Mouse (Mus musculus) cortical plate, adult 2 months (tissue): Measurements from ENCODE around the gene Lypd4. TPM values are rescaled to one million over a fixed set of nuclear protein-coding genes. Genes with fewer than 3 reads are reported as not detected.

Source experiments
- H3K27ac ChIP-seq: fragments of 200-500 bp; 2 replicates; pipeline ENCODE4 v1.5.1; 2012; ENCODE audit warnings: low read length, control low read depth, inconsistent platforms; ENCODE audit not compliant: insufficient read depth
- H3K4me1 ChIP-seq: fragments of 200-500 bp; 2 replicates; pipeline ENCODE4 v1.6.1; 2011; ENCODE audit warnings: low read length; ENCODE audit not compliant: control insufficient read depth, insufficient read depth
- H3K4me3 ChIP-seq: fragments of 200-500 bp; 2 replicates; pipeline ENCODE4 v1.5.1; 2011; ENCODE audit warnings: mild to moderate bottlenecking, low read length, control low read depth; ENCODE audit not compliant: insufficient read depth
- CTCF ChIP-seq: fragments of 200-500 bp; IDR thresholded peaks from 2 replicates; pipeline ENCODE4 v1.5.1; 2011; ENCODE audit warnings: mild to moderate bottlenecking, control low read depth, low read length; ENCODE audit not compliant: insufficient read depth; ENCODE audit errors: extremely low read depth
- POLR2A ChIP-seq: fragments of 200-500 bp; IDR thresholded peaks from 2 replicates; pipeline ENCODE4 v1.6.1; 2011; ENCODE audit warnings: mild to moderate bottlenecking, low read length, control low read depth; ENCODE audit not compliant: insufficient read depth; ENCODE audit errors: extremely low read depth
- polyA plus RNA-seq: library from polyadenylated mRNA; depleted of rRNA; stranded (reverse); fragments of >200 nt; gene quantifications from 2 replicates; pipeline ENCODE4 v1.2.3, GENCODE M21; 2012

Gene Lypd4
- polyA plus RNA-seq, 1 experiment: not detected

GRCm38 (mm10) chr7:24869080-24869479, 661 bp downstream of the Lypd4 start:
- TF ChIP-seq CTCF (no peak), POLR2A (no peak)
- no peak overlapping the region for H3K27ac ChIP-seq
- H3K4me1 ChIP-seq: no peaks in the 10 kb centered on the region
- no peak overlapping the region for H3K4me3 ChIP-seq

DNA sequence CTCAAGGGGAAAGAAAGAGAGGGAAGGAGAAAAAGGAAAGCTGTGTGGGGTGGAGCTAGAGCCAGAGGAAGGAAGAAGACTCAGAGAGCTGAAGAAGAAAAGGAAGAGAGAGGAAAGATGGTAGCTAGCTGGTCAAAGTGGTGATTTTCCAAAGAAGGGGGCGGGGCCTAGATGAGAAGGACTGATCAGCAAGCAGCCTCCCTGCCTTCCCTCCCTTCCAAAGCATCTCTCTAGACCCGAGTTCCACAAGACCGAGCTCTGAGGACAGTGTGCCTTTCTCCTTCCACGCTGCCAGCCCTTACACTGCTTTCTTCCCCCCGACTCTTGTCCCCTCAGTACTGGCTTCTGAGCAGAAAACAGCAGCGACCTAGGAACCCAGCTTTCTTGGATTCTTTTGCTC, 5.6 kb downstream of the Lypd4 start:
- Histone ChIP-seq H3K27ac (no peak overlapping the region), H3K4me3 (no peak overlapping the region), H3K4me1 (no peaks in the 10 kb centered on the region)
- TF ChIP-seq POLR2A (no peak), CTCF (no peak)

DNA sequence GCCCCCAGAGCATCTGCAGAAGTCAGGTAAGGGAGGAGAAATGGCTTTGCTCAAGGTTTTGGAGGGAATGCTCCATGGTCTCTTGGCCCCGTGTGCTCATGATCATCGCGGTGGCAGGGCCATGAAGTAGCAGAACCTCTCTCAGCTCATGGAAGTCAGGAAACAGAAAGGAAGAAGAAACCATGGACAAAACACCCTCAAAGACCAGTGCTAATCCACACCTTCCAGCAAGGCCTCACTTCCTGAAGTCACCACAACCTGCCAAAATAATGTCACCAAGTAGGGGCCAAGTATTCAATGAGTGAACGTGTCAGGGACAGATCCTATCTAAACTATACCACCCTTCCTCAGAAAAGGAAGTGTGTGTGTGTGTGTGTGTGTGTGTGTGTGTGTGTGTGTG, 6.9 kb downstream of the Lypd4 start:
- H3K4me3 ChIP-seq: no peak overlapping the region
- no peak overlapping the region for H3K27ac ChIP-seq
- H3K4me1 ChIP-seq: no peaks in the 10 kb centered on the region
- TF ChIP-seq CTCF (no peak), POLR2A (no peak)

- TF ChIP-seq POLR2A: no peak
- TF ChIP-seq CTCF: no peak
- Histone ChIP-seq H3K4me1 (no peaks in the 10 kb centered on the region), H3K27ac (no peak within 1 kb of the TSS), H3K4me3 (no peak within 1 kb of the TSS)
Measured at GRCm38 (mm10) chr7:24861913-24862312, 7.8 kb downstream of the Lypd4 start, which contains the start of gene Gm9844. TSS of gene Gm9844 (plus strand) at chr7:24862213.

- H3K4me1 ChIP-seq: no peaks in the 10 kb centered on the region
- TF ChIP-seq CTCF: no peak
- H3K4me3 ChIP-seq: no peak overlapping the region
- H3K27ac ChIP-seq: no peak overlapping the region
Measured at GRCm38 (mm10) chr7:24859234-24859633, 10.5 kb downstream of the Lypd4 start.

DNA sequence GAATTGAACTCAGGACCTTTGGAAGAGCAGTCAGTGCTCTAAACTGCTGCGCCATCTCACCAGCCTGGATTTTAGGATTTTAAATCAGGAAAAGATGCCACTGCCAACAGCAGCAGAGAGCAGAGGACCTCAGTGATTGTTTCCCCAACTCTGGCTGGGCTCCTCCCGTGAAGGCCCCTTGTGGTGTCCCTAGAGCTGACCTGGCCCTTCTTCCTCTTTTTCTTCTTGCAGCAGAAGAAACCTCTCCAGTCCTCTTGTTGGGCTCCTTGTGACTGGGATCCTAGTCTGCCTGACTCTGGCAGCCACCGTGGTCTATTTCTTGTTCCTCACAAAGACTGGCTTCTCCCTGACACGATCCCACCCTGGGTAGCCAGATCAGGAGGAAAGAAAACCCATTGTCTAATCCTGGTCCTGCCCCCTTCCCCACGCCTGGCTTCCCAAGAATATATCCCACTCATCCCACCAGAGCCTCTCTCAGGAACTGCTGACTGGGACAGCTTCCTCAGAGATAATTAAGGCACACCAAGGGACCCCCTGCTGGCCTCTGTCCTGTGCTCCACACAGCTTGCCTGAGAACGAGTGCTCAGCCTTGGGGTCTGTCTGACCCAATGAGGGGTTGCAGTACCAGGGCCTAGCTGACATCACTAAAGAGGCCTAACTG, 13.2 kb downstream of the Lypd4 start:
- Histone ChIP-seq H3K27ac (no peak overlapping the region), H3K4me1 (no peaks in the 10 kb centered on the region), H3K4me3 (no peak overlapping the region)
- TF ChIP-seq POLR2A (no peak), CTCF (no peak)

GRCm38 (mm10) chr7:24853695-24854094, 16.0 kb downstream of the Lypd4 start:
- Histone ChIP-seq H3K4me1 (no peaks in the 10 kb centered on the region; the same call in 1 of the 2 replicates), H3K27ac (no peak overlapping the region), H3K4me3 (no peak overlapping the region)
- no peak for TF ChIP-seq POLR2A
- TF ChIP-seq CTCF: no peak

- no peaks in the 10 kb centered on the region; the same call in 1 of the 2 replicates for H3K4me1 ChIP-seq
- H3K27ac ChIP-seq: no peak overlapping the region
- H3K4me3 ChIP-seq: no peak overlapping the region
- TF ChIP-seq CTCF (no peak), POLR2A (no peak)
Measured at GRCm38 (mm10) chr7:24853233-24853563, 16.5 kb downstream of the Lypd4 start.

DNA sequence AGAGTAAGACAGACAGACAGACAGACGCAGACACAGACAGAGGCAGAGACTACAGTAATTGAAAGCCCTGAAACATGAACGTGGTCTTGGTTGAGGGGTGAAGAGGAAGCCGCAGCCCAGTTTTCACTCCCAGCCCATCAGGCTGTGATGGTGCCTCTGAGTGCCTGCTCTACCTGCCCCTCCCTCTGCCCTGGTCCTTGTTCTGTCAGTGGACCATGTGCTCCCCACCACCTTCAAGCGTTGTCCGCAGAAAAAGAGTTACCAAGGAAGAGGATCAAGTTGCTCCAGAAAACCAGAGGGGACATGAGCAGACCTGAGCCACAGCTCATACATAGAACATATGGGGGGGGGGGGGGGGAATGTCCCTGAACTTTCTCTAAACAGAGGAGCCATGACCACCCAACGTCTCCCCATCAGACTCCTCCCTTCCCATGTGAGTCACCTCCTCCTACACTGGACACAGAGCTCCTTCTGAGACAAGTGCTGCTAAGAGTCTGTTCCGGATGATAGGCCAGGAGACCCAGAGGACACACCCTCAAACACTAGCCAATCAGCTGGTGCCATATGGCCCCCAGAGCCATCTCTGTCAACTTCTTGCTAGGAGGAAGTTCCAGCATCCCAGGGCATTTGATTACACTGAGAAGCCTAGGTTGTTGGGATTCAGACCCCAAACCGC, 17.0 kb downstream of the Lypd4 start:
- no peak overlapping the region for H3K4me3 ChIP-seq
- H3K27ac ChIP-seq: no peak overlapping the region
- H3K4me1 ChIP-seq: no peaks in the 10 kb centered on the region; the same call in 1 of the 2 replicates
- TF ChIP-seq CTCF (no peak), POLR2A (no peak)
